Mouse (Mus musculus) hindbrain, embryonic 12.5 days (tissue): ENCODE measurements around the gene Serinc3. TPM values are rescaled to one million over a fixed set of nuclear protein-coding genes. Genes with fewer than 3 reads are reported as not detected.

Experiments
- ATAC-seq: fragments of 200-750 bp; cut with Nextera tagmentation; 2 replicates; pipeline ENCODE4 v1.8.0; 2017; ENCODE audit warnings: moderate TSS enrichment; ENCODE audit not compliant: low FRiP score
- H3K27ac ChIP-seq: fragments of 300-500 bp; sonication (generic); 2 replicates; pipeline ENCODE4 v1.5.1; 2016; ENCODE audit warnings: mild to moderate bottlenecking
- H3K27me3 ChIP-seq: fragments of 300-500 bp; sonication (generic); 2 replicates; pipeline ENCODE4 v1.6.1; 2016; ENCODE audit warnings: mild to moderate bottlenecking
- H3K36me3 ChIP-seq: fragments of 300-500 bp; sonication (generic); 2 replicates; pipeline ENCODE4 v1.6.1; 2016; ENCODE audit warnings: mild to moderate bottlenecking
- H3K4me1 ChIP-seq: fragments of 300-500 bp; sonication (generic); 2 replicates; pipeline ENCODE4 v1.6.1; 2016
- H3K4me2 ChIP-seq: fragments of 300-500 bp; sonication (generic); replicated peaks from 2 replicates; pipeline ENCODE4 v1.6.1; 2016; ENCODE audit warnings: mild to moderate bottlenecking
- H3K4me3 ChIP-seq: fragments of 300-500 bp; sonication (generic); 2 replicates; pipeline ENCODE4 v1.5.1; 2016; ENCODE audit warnings: mild to moderate bottlenecking
- H3K9ac ChIP-seq: fragments of 300-500 bp; sonication (generic); 2 replicates; pipeline ENCODE4 v1.6.1; 2016; ENCODE audit warnings: mild to moderate bottlenecking, moderate library complexity
- H3K9me3 ChIP-seq: fragments of 300-500 bp; sonication (generic); replicated peaks from 2 replicates; pipeline ENCODE4 v1.6.1; 2016; ENCODE audit warnings: mild to moderate bottlenecking
- WGBS: fragments of 180-500 bp; shearing (Covaris S2); methylation state at CpG from one replicate; pipeline ENCODE4 v1.1.7; 2016; 5-methylcytosine and 5-hydroxymethylcytosine counted together
- polyA plus RNA-seq: library from polyadenylated mRNA; unstranded; fragments of >200 nt; fragmentation: Nextera tagmentation; extraction: Ambion mirVana; gene quantifications from 2 replicates; pipeline ENCODE4 v1.2.1, GENCODE M21; 2016

The Serinc3 gene
- polyA plus RNA-seq, 1 experiment from 2014 or later: 36.2 TPM

DNA sequence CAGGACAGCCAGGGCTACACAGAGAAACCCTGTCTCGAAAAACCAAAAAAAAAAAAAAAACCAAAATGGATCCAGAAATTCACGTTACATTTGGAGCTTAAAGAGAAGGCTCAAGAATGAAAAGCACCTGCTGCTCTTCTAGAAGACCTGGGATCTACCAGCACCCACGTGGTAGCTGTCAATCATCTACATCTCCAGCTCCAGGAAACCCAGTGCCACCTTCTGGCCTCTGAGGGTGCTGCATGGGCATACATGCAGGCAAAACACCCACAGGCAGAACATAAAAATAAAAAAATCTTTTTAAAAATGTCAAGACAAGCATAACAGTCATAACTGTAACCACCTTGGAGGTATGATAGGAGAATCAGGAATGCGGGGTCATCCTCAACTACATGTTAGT, 47.3 kb downstream of the Serinc3 start:
- Histone ChIP-seq H3K27me3 (no peaks in the 10 kb centered on the region; the same call in 1 of the 2 replicates), H3K4me3 (no peak overlapping the region), H3K9ac (no peak overlapping the region), H3K9me3 (no peaks in the 10 kb centered on the region), H3K4me1 (peaks cover 6% of the 10 kb centered on the region), H3K27ac (no peak overlapping the region), H3K36me3 (no peaks in the 10 kb centered on the region), H3K4me2 (no peak overlapping the region)
- ATAC-seq: no peak
- 60% methylated on average over 4 of the region's 4 CpGs for WGBS

DNA sequence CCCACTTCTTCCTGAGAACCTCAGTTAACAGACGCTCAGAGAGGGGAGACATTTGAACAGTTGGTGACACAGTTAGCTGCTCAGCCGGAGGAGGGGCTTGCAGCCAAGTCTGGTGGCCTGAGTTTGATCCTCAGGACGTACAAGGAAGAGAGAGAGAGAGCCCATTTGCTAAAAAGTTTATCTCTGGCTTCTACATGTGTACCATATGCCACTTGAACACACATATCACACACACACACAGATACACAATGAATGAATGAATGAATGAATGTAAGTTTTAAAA, 48.1 kb downstream of the Serinc3 start:
- ATAC-seq: no peak
- 70% methylated on average over 3 of the region's 3 CpGs for WGBS
- Histone ChIP-seq H3K4me1 (peaks cover 3% of the 10 kb centered on the region), H3K4me2 (no peak overlapping the region), H3K27me3 (no peaks in the 10 kb centered on the region; the same call in 1 of the 2 replicates), H3K9ac (no peak overlapping the region), H3K4me3 (no peak overlapping the region), H3K36me3 (no peaks in the 10 kb centered on the region), H3K9me3 (no peaks in the 10 kb centered on the region), H3K27ac (no peak overlapping the region)

DNA sequence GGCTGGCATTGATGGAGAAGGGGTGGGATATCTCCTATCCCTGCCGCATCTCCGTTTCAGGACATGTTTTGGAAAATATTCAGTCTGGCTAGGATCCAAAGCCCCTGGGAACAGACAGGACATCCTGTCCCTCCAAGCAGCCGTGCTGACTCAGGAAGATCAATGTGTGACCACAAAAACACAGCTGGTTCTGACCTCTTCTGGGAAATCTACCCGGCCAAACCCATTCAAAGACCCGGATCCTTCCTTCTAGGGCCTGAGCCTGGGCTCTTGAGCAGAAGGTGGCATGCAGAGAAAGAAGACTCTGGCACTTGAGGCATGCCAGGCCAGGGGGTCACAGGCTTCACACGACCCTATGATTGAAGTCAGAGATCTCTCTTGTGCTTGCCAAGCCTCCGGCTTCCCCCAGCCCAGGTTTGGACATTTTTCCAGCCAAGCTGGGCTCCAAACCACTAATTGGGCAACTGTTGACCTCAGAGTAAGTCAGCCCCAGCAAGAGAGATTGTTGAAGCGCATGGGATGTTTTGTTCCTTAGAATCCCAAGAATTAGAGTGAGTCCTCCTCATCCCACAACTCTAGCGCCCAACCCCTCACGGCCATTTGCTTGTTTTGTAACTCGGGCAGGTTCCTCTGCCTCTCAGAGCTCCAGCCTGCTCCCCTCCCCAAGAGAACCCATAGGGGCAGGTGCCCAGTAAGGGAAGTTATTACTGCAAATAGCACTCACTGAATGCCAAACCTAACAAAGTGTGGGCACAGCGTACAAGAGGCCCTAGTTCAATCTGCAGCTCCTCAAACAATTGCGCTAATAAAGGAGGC, 48.7 kb downstream of the Serinc3 start:
- no peak for ATAC-seq
- H3K9ac ChIP-seq: no peak overlapping the region
- WGBS: 79% methylated on average over 13 of the region's 13 CpGs
- H3K4me1 ChIP-seq: no peaks in the 10 kb centered on the region
- no peak overlapping the region for H3K4me3 ChIP-seq
- no peak overlapping the region for H3K27ac ChIP-seq
- no peaks in the 10 kb centered on the region for H3K36me3 ChIP-seq
- H3K4me2 ChIP-seq: no peak overlapping the region
- no peaks in the 10 kb centered on the region for H3K9me3 ChIP-seq
- no peaks in the 10 kb centered on the region; the same call in 1 of the 2 replicates for H3K27me3 ChIP-seq

- H3K9ac ChIP-seq: no peak overlapping the region
- H3K27me3 ChIP-seq: no peaks in the 10 kb centered on the region; the same call in 1 of the 2 replicates
- no peak overlapping the region for H3K4me2 ChIP-seq
- H3K4me1 ChIP-seq: no peaks in the 10 kb centered on the region
- H3K9me3 ChIP-seq: no peaks in the 10 kb centered on the region
- 23% methylated on average over 2 of the region's 2 CpGs for WGBS
- no peak for ATAC-seq
- no peak overlapping the region for H3K27ac ChIP-seq
- no peak overlapping the region for H3K4me3 ChIP-seq
- H3K36me3 ChIP-seq: no peaks in the 10 kb centered on the region
Observed at GRCm38 (mm10) chr2:163595119-163595518, 49.8 kb downstream of the Serinc3 start.

GRCm38 (mm10) chr2:163593636-163594282, 51.2 kb downstream of the Serinc3 start:
- H3K27me3 ChIP-seq: no peaks in the 10 kb centered on the region; the same call in 1 of the 2 replicates
- no peak overlapping the region for H3K9ac ChIP-seq
- no peak overlapping the region for H3K4me3 ChIP-seq
- no peaks in the 10 kb centered on the region for H3K9me3 ChIP-seq
- no peaks in the 10 kb centered on the region for H3K4me1 ChIP-seq
- H3K27ac ChIP-seq: no peak overlapping the region
- no peak for ATAC-seq
- WGBS: 88% methylated on average over 10 of the region's 10 CpGs
- no peaks in the 10 kb centered on the region for H3K36me3 ChIP-seq
- H3K4me2 ChIP-seq: no peak overlapping the region

GRCm38 (mm10) chr2:163592084-163592483, 52.8 kb downstream of the Serinc3 start:
- H3K27ac ChIP-seq: no peak overlapping the region
- WGBS: 73% methylated on average over 1 of the region's 1 CpGs

DNA sequence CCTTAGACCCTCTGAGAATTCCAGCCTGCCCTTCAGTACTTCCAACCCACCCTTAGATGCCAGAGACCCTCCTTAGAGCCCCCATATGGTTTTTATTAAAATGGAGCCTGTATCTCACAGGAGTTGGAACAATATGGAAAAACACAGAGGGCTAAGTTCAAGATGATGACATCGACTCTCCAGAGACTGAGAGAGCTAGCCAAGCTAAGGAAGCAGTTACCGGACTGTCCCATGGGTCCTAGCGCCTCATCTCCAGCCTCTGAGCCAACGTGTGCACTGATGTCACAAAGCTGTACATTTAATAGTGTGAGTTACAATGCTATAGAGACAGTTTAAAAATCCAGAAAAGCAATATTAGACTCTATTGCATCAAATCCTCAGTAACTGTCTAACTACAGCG, 53.9 kb downstream of the Serinc3 start:
- no peaks in the 10 kb centered on the region for H3K4me1 ChIP-seq
- H3K4me3 ChIP-seq: no peak overlapping the region
- ATAC-seq: no peak
- no peaks in the 10 kb centered on the region; the same call in 1 of the 2 replicates for H3K27me3 ChIP-seq
- no peak overlapping the region for H3K9ac ChIP-seq
- no peaks in the 10 kb centered on the region for H3K9me3 ChIP-seq
- no peaks in the 10 kb centered on the region for H3K36me3 ChIP-seq
- no peak overlapping the region for H3K27ac ChIP-seq
- 76% methylated on average over 5 of the region's 5 CpGs for WGBS
- no peak overlapping the region for H3K4me2 ChIP-seq

More at GRCm38 (mm10) chr2:163592084-163592483, 52.8 kb downstream of the Serinc3 start:
- Histone ChIP-seq H3K9me3 (no peaks in the 10 kb centered on the region), H3K4me2 (no peak overlapping the region), H3K36me3 (no peaks in the 10 kb centered on the region), H3K4me3 (no peak overlapping the region), H3K27me3 (no peaks in the 10 kb centered on the region; the same call in 1 of the 2 replicates), H3K4me1 (no peaks in the 10 kb centered on the region), H3K9ac (no peak overlapping the region)
- ATAC-seq: no peak

GRCm38 (mm10) chr2:163590211-163590610, 54.7 kb downstream of the Serinc3 start:
- H3K36me3 ChIP-seq: no peaks in the 10 kb centered on the region
- 77% methylated on average over 12 of the region's 12 CpGs for WGBS
- H3K4me2 ChIP-seq: no peak overlapping the region
- no peak for ATAC-seq
- H3K9me3 ChIP-seq: no peaks in the 10 kb centered on the region
- no peak overlapping the region for H3K27ac ChIP-seq
- no peaks in the 10 kb centered on the region for H3K27me3 ChIP-seq
- no peak overlapping the region for H3K4me3 ChIP-seq
- no peak overlapping the region for H3K9ac ChIP-seq
- no peaks in the 10 kb centered on the region for H3K4me1 ChIP-seq

DNA sequence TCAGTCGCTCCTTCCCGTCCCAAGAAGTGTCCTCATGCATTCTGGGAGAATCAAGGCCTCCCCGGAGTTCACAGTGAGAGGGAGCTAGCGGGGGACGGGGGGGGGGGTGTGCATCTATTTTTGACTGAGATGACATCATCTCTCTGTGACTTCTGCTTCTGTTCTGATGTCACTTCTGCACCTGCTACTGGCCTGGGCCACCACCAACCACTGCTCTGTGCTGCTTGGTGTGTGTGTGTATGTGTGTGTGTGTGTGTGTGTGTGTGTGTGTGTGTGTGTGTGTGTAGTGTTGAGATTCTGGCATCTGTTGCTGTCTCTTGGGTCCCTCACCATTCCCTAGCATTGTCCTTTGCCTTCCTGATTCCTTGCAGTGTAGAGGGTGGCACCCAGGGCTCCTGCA, 57.4 kb downstream of the Serinc3 start:
- Histone ChIP-seq H3K4me3 (no peak overlapping the region), H3K36me3 (no peaks in the 10 kb centered on the region), H3K4me2 (no peak overlapping the region), H3K9ac (no peak overlapping the region), H3K4me1 (no peaks in the 10 kb centered on the region), H3K9me3 (no peaks in the 10 kb centered on the region), H3K27ac (no peak overlapping the region), H3K27me3 (no peaks in the 10 kb centered on the region)
- 79% methylated on average over 5 of the region's 5 CpGs for WGBS
- no peak for ATAC-seq

GRCm38 (mm10) chr2:163586384-163587261, 58.3 kb downstream of the Serinc3 start:
- no peaks in the 10 kb centered on the region for H3K36me3 ChIP-seq
- no peak overlapping the region for H3K27ac ChIP-seq
- WGBS: 48% methylated on average over 19 of the region's 19 CpGs
- H3K4me2 ChIP-seq: no peak overlapping the region
- no peaks in the 10 kb centered on the region for H3K9me3 ChIP-seq
- ATAC-seq: no peak
- no peaks in the 10 kb centered on the region for H3K4me1 ChIP-seq
- no peaks in the 10 kb centered on the region for H3K27me3 ChIP-seq
- H3K4me3 ChIP-seq: no peak overlapping the region
- no peak overlapping the region for H3K9ac ChIP-seq

GRCm38 (mm10) chr2:163584088-163584426, 60.9 kb downstream of the Serinc3 start:
- Histone ChIP-seq H3K9me3 (no peaks in the 10 kb centered on the region), H3K4me1 (no peaks in the 10 kb centered on the region), H3K4me2 (no peak overlapping the region), H3K4me3 (no peak overlapping the region), H3K36me3 (no peaks in the 10 kb centered on the region), H3K9ac (no peak overlapping the region), H3K27ac (no peak overlapping the region), H3K27me3 (no peaks in the 10 kb centered on the region)
- WGBS: 84% methylated on average over 10 of the region's 10 CpGs
- no peak for ATAC-seq
